Mouse (Mus musculus): ENCODE measurements around the gene Kpna7. TPM values are rescaled to one million over a fixed set of nuclear protein-coding genes. Genes with fewer than 3 reads are reported as not detected.

Gene Kpna7
- not detected for polyA plus RNA-seq (2017; shearing (Covaris generic))

DNA sequence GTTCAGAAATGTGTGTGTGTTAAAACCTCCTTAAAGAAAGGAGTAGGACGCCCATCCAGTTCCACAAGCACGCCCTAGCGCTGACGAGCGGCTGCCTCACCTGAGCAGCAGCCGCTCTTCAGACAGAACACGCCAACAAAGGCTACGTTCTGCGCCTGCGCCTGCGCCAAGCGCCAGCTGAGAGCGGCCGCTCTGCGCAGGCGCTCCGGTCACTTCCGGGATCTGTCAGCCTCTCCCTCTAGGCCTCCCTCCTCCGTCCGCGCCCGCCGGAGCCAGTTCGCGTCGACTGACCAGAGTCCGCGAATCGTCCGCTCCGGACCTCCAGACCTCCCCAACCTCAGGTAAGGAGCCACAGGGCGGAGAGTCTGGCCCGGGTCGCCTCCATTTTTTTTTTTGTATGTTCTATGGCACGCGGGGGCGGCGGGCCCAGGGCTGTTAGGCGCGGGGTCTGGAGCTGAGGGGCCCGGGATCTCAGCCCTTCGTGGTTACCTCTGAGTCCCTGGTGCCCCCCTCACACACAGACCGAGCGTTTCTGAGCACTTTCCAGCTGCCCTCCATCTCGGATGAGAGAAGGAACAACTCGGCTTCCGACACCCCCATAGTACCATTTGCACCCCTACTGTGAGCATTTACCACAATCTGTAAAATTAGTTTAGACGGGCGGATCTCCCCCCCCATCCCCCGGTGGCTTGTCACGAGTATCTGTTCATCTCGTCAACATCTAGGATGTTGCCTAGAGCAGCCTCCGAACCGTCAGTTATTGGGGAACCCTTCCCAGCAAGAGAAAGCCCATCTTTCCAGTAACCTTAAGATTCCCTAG, at the start of gene Kpna7, which contains the start of gene Arpc1a:
TSS of gene Kpna7 (minus strand) at position 399 of the 820 bp plus-strand sequence.
TSS of gene Arpc1a (plus strand) at position 199 of the 820 bp plus-strand sequence.

DNA sequence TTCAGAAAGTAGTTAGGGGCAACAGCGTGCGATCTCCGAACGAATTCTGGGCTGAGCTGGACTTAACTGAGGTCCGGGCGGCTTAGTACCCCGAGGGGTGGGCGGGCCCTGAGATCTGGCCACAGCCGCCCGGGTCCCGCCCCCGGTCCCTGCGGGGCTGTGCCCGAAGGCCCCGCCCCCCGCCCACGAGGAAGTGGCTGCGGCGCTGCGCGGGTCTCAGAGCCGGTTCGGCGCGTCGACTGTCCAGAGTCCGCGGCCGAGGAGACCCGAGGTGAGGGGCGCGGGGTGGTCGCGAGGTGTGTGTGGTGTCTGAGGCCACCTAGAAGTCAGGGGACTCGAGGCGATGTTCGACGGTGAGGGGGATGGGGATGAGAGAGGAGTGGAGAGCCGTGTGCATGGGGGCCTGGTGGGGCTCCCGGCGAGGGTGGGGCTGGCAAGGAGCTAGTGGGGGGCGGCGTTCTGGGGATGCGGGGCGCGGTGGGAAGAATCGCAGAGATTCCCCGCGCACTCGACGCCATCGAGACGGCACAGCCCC, 30.3 kb upstream of the Kpna7 start, which contains the start of gene Arpc1b:
TSS of gene Arpc1b (plus strand) at position 145 of the 535 bp plus-strand sequence.

DNA sequence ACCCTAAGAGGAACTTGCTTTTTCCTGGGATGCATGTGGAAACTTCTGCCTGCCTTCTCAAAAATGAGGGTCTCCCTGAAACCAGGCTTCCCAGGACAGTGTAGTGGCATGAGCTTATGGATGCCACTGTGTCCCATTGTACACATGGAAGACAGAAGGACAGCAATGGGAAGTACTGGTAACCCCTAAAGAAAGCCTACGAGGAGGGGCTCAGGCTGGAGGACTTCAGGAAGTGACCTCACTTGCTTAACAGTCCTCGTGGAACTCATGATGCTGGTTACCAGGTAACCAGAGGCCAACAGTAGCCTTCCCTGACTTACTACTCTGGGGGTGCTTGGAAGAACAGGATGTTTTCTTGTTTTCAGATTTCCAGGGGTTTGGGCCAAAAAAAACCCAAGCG, 41.1 kb downstream of the Kpna7 start, which contains the start of gene 1700018F24Rik:
TSS of gene 1700018F24Rik (plus strand) at position 301 of the 400 bp plus-strand sequence.

DNA sequence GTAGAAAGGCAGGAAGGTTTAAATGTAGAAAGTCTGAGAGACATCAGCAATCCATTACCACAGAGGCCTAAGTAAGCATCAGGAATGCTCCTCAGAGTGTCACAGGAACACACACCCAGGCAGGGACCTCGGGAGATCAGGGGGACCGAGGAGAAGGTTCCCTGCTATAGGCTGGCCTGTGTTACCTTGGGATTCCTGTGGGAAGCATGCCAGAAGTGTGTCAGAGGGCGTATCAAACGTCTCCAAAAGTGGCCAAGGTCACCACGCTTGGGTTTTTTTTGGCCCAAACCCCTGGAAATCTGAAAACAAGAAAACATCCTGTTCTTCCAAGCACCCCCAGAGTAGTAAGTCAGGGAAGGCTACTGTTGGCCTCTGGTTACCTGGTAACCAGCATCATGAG, 51.4 kb downstream of the Kpna7 start, which contains the start of gene Gm4871:
TSS of gene Gm4871 (minus strand) at position 364 of the 400 bp plus-strand sequence.

DNA sequence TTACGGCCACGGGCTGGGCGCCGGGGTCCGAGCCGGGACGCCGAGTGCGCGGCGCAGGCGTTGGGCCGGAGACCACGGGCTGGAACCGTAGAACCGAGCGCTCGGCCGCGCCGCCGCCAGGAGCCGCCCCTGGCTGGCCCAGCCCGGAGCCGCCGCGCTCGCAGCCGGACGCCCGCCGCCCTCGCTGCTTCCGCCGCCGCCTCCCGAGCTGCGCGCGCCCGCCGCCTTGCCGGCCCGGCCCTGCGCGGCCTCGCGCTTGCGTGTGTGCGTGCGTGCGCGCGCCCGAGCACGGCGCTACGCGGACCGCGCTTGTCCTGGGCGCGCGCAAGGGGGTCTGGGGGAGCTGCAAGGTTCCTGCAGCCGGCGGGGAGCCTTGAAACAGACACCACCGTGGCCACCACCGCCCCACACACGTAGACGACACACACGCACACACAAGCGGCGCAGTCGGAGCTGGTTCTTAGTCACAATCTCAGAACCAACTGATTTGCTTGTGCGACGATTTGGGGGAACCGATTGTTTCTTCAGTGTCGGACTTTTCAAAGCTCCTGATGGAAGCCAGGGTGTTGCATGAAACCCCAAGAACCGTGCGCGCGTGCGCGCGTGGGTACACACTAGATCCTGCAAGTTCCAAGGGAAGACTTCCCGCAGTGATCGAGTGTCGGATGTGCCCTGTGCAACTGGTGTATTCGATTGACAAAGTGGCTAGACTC, 118.0 kb downstream of the Kpna7 start, which contains the start of gene Smurf1:
TSS of gene Smurf1 (minus strand) at position 209 of the 713 bp plus-strand sequence.

Other genes starting within 250 kb of the Kpna7 start
- 3.2 TPM for gene Smurf1, start 118.2 kb downstream of the Kpna7 start, polyA plus RNA-seq (2017; shearing (Covaris generic))
- gene Gm4871, start 51.3 kb downstream of the Kpna7 start, polyA plus RNA-seq (2017; shearing (Covaris generic)) = not detected
- gene 1700018F24Rik, start 41.0 kb downstream of the Kpna7 start, polyA plus RNA-seq (2017; shearing (Covaris generic)) = not detected
- gene Arpc1a, start 200 bp downstream of the Kpna7 start, polyA plus RNA-seq (2017; shearing (Covaris generic)) = 87.7 TPM
- gene Arpc1b, start 30.2 kb upstream of the Kpna7 start, polyA plus RNA-seq (2017; shearing (Covaris generic)) = 1,374 TPM
- 62.8 TPM for gene Pdap1, start 56.2 kb upstream of the Kpna7 start, polyA plus RNA-seq (2017; shearing (Covaris generic))
- gene Bud31, start 56.3 kb upstream of the Kpna7 start, polyA plus RNA-seq (2017; shearing (Covaris generic)) = 212 TPM
- 28.9 TPM for gene Ptcd1, start 83.1 kb upstream of the Kpna7 start, polyA plus RNA-seq (2017; shearing (Covaris generic))
- gene Cpsf4, start 83.2 kb upstream of the Kpna7 start, polyA plus RNA-seq (2017; shearing (Covaris generic)) = 34.3 TPM
- gene Atp5j2, start 108.0 kb upstream of the Kpna7 start, polyA plus RNA-seq (2017; shearing (Covaris generic)) = 479 TPM
- gene Zkscan14, start 117.8 kb upstream of the Kpna7 start, polyA plus RNA-seq (2017; shearing (Covaris generic)) = 25.8 TPM
- gene Zkscan5, start 120.5 kb upstream of the Kpna7 start, polyA plus RNA-seq (2017; shearing (Covaris generic)) = 8.3 TPM
- gene Zfp655, start 147.7 kb upstream of the Kpna7 start, polyA plus RNA-seq (2017; shearing (Covaris generic)) = 54.7 TPM
- 0.83 TPM for gene Zscan25, start 196.5 kb upstream of the Kpna7 start, polyA plus RNA-seq (2017; shearing (Covaris generic))